Mouse (Mus musculus) right cerebral cortex, postnatal 14 days (tissue): ENCODE results near the gene Igf1r.

Experiments used
- DNase-seq: peaks from one replicate; pipeline ENCODE4 v3.0.0; 2022

The Igf1r gene

DNA sequence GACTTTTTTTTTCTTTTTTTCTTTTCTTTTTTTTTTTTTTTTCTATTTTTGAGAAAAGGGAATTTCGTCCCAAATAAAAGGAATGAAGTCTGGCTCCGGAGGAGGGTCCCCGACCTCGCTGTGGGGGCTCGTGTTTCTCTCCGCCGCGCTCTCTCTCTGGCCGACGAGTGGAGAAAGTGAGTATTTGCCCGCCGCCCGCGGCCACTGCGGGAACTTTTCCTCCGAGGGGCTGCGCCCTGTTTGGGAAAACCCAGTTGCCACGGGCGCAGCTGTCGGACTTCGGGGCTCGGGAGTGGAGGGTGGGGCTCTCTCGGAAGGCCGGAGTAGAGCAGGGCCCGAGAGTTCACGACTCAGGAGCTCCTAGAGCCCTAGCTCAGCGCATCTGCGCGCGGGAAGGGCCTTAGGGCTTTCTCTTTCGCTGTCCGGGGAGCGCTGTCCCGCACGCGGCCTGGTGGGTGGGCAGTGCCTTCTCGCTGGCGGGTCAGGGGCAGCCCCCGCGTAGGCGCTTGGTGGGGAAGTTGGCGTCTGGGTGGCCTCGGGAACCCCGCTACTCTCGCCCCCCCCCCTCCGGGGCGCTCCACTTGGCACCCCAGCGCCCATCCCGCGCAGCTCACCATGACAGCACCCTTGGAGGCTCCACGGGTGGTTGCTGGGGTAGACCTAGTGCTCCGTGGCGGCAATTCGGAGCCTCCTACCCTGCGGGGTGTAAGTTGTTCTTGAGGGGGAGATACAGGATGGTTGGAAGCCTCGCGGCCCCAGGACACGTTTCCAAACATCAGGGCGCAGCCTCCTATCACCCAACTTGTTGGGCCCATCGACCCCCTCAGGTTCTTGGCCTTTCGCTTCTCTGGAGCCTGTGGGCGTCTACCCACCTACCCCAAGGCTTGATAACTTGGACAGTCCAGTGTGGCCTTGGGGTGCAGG lies at the start of gene Igf1r:
Gene Igf1r, plus strand, starts transcription at position 51 of the 924 bp plus-strand sequence.
- DNase-seq = peak; percentile 49

DNA sequence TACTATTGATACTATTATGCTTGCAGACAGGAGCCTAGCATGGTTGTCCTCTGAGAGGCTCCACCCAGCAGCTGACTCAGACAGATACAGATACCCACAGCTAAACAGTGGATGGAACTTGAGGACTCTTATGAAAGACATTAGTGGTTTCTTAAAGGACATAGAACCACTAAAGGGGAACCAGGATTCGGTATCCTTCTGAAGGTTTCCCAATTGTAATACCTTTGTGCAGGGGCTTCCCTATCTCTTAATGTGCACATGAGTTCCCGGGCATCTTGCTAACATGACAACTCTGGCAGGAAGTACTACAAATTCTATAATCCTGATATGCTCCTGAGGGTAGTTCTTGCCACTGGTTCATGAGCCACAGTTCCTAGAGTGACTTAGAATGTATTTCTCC lies 46.3 kb upstream of the Igf1r start:
- DNase-seq = no peak

DNA sequence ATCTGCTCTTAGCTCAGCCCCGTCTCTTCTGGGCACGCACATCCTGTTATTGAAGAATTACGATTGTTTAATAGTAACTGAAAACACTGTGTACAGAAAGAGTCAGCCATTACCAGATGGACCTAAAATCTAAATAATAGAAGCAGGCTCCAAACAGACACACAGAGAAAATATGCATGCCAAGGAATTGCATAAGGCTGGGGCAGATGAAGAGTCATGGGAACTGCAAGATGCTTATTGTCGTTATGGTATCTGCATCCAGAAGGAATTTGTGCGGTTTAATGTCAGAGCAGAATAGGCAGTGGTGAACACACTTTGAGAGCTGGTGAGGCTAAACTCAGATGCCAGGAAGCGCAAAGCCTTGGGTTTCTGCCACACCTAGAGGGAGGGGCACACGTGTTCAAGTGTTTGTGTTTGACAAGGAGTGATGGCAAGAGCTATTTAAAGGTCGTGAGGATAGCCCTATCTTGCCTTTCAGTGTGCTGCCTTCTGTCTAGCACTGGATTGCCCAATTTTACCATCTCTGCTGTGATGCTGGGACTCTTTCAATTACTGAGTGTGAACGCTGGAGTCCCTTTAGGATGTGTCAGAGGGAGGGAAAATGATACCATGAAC lies 44.7 kb upstream of the Igf1r start:
- no peak for DNase-seq

DNA sequence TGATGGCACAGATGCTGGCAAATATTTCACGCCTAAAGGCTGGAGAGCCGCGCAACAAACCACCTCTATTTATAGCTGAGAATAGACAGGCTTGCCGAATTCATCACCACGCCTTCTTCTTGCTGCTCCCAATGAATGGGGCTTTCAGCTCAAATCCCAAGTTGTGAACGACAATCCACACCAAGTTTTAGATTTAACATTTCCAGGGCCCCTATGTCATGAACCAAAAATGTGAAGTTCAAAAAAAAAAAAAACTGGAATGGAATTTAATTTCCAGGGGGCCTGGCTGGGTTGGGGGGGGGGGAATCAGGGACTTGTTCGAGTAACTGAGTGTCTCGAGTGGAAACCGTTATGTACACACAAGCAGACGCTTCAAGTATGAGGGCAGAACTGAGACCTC lies 42.1 kb upstream of the Igf1r start:
- peak; percentile 11 for DNase-seq

DNA sequence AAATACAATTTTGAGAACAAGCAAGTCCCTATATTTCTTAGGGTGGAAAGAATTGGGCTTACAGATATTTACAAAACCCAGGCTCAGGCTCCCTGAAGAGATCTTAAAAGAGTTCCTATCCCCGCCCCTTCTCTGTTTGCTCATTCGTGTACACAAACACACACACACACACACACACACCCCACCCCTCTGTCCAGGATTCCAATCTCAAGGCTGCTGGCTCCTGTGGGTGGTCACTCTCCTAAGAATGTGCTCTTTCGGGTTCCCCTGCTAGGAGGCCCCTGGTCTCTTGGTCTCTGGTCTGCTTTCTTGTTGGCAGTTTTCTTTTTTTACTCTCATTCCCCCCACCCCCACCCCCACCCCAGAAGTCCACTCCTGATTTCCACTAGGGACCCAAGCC lies 41.7 kb upstream of the Igf1r start:
- no peak for DNase-seq

DNA sequence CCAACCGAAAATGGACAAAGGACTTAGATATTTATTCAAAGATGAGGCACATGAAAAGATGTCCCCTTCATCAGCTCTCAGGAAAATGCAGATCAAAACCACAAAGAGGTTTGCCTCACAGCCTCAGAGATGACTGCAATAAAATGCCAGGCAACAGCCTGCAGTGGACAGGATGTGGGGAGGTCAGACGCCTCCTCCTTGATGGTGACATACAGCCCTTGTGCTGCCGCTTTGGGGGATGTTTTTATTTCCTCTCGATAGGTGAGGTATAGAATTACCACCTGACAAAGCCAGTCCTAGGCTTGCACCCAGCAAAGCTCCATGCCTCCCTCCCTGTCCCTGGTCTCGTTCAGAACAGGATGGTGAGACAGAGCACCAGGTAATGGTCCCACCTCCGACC lies 40.8 kb upstream of the Igf1r start:
- DNase-seq = no peak

DNA sequence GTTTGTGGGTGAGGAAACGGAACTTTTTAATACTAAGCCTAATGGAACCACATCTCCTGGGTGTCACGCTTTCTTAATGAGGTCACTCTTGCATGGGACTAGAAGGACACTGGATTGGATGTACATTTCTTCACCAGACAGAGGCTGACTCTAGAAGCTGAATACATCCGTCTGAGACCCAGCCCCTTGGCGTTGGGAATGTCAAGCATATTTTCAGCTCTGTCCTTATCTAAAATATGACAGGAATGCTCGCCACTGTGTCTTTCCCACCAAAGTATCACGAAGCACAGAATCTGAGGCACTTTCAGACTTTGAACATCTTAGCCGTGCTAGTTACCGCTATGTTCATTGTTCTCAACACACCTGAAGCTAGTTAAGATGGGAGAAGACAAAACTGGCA lies 35.7 kb upstream of the Igf1r start:
- DNase-seq = no peak

DNA sequence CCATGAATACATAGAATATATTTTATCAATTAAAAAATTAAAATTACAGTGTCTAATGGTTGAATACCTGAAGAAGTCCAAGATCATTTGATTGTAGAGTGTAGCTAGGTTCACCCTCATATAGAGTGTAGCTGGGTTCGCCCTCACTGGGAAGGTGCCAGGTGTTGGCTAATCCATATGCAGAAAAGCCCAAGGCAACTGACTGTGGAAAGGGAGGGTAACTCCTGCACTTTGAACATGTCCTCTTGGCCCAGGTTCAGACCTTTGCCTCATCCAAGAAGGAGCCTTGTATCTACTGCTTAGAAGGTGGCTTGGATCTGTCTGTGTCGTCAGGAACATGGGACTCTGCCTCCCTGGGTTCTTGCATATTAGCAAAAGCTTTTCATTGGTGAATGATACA lies 34.9 kb upstream of the Igf1r start:
- no peak for DNase-seq

DNA sequence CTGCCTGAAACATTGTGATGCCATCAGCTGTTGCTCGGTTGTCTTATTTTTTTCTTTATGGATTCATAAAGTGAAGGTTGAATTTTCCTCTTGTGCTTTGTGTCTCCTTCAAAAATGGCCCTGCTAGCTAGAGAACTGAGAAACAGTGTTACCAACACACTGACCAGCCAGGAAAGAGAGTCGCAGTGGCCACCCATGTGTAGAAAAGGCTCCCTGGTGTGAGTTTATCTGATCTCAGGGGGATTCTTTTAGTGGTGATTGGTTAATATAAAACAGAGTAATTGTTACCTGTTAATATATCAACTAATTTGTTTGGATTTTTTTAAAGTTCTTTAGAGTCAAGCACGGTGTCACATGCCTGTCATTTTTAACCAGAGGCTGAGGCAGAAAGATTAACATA lies 33.2 kb upstream of the Igf1r start:
- DNase-seq = no peak

DNA sequence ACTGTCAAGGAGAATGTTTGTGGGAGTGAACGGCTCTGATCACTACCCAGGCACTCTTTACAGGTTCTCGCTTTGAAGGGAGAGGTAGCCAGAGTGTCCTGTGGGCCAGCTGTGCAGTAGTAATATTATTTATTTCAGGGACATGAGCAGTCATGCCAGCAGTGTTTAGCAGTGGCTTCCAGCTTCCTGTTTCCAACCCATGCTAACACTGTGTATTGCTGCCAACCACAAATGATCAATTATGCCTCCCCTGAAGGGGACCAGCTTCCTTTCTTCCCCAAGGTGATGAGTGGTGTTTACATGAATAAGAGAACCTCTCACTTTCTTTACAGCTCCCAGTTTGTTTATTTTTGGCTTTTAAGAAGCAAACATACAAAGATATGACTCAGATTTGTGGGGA lies 28.4 kb upstream of the Igf1r start:
- DNase-seq = no peak

DNA sequence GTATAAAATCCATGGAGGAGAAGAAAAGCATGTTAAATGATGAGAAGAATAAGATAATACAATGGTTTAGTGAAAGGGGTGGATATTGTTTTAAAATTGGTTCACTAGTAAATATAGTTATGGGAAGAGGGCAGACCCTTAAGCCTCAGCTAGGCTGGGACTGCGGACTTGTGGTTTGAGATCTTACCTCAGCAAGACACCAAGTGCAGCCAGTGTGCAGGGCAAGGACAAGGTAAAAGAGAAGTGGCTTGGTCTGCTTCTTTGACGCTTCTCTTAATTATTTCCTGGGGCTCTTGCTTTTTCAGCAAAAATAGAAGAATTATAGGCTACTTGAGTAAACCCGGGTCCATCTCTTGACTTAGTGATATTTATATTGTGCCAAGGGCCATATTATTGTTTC lies 22.5 kb upstream of the Igf1r start:
- no peak for DNase-seq

DNA sequence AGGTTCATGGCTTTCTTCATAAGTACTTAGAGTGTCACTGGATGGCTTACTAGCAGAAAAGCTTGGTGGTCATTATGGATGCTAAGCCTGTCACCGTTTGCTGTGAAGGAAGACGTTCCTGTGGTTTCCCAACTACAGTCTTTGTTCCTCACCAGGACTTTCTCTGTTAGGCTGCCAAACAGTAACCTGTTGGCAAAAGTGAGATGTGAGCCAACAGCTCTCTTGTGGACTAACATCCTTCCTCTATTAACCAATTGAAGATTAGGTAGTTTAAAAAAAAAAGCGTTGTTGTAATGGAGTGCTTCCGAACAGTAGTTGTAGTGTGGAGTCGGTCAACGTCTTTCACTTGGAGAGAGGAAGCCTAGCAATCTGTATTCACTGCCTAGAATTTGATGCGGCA lies 15.8 kb upstream of the Igf1r start:
- DNase-seq = no peak

DNA sequence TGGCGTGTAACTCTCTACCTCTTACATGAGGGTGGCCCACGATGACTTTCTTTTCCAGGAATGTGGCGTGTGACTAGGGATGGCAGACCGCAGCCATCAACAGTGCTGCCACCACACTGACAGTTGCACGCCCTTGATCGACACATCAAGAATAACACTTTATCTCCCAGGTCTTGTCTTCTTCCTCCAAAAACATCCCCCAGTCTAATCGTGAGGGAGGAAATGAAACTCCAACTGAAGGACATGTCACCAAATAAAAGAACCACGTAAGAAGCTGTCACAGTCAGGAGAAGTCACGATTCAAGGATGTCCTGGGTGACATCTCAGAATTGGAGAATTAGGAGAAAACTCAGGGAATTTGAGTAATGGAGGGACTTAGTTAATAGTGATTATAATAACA lies 8.8 kb upstream of the Igf1r start:
- no peak for DNase-seq

DNA sequence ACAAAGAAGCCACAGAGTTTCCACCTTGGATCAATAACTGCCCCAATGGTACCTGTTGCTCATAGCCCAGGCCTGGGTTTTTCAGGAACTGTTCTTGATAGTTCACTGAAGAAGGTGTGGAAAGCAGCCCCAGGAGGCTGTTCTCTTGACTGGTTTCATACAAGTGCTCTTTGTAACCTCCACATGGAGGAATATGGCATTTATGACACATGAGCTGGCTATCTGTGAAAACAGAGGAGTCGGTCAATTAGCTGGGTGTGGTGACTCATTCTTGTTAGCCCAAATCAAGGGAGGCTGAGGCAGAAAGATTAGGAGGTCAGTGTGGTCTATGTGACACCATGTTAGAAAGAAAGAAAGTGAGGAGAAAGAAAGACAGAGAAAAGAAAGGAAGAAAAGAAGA lies 5.7 kb upstream of the Igf1r start:
- no peak for DNase-seq

DNA sequence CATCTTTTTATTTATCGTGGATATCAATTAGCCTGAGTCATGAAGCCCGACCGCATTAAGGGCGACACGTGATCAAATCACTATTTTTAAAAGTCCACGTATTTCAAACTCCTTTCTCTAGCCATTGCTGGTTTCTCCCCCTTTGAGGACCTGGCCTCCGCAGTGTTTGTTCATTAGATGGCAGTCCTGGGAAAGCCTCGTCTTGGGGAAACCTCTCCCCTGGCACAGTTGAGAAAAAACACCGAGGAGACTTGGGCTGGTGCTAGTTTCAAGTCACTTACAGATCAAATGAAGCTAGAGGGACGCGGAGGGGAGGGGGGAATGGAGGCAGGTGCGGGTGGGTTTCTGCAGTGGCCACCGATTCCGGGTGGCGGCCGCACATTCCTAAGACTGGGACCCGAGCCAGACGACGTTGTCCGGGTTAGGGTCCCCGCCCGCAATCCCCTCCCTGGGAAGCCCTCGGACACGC lies 2.2 kb upstream of the Igf1r start:
- DNase-seq = no peak

DNA sequence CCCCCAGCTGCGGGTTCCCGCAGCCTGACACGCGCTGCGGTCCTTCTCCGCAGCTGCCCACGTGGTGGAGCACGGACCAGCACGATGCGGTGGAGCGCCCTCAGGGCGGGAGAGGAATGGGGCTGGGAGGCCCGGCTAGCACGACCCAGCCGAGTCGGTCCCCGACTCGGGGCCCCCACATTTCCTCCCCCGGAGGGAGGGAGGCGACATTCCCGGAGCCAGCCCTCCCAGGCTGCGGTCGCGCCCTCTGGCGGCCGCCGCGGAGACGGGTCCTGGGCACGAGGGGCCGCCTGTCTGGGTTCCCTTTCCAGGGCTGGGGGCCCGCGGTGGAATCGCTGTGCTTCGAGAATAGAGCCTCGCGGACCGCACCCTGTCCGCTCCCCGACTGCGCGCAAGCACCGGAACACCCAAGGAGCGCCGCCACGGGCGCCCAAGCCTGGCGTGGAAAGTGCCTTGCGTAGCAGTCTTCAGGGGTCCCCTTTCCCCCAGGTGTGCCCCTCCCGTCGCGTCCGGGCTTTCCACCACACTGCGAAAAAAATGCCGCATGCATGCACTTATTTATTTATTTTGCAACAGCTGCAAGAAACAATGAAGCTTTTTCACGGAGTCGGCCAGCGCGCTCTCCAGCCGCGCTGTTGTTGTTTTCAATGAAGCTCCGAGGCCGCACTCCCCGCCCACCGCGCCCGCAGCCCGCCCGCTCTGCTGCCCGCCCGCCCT lies 1.7 kb upstream of the Igf1r start:
- DNase-seq = peak; percentile 80

DNA sequence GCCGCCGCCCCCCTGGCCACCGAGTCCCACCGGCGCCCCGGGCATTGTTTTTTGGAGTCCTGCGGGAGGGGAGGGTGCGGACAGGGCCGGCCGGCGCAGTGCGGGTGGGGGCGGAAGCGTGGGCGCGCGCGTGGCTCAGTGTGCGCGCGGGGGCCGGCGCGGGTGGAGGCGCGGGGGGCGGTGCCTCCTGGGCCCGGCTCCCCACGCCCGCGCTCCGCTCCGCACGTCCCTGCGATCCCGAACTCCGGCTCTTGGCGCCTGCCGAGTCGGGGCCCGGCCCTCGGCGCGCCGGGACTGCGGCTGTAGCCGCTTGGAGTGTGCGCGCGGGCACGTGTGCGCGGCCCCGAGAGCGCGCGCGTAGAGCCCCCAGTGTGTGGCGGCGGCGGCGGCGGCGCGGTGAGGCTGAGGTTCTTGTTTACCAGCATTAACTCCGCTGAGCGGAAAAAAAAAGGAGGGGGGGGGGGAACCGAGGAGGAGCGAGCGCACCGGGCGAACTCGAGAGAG lies 1.0 kb upstream of the Igf1r start:
- DNase-seq = peak; percentile 92

DNA sequence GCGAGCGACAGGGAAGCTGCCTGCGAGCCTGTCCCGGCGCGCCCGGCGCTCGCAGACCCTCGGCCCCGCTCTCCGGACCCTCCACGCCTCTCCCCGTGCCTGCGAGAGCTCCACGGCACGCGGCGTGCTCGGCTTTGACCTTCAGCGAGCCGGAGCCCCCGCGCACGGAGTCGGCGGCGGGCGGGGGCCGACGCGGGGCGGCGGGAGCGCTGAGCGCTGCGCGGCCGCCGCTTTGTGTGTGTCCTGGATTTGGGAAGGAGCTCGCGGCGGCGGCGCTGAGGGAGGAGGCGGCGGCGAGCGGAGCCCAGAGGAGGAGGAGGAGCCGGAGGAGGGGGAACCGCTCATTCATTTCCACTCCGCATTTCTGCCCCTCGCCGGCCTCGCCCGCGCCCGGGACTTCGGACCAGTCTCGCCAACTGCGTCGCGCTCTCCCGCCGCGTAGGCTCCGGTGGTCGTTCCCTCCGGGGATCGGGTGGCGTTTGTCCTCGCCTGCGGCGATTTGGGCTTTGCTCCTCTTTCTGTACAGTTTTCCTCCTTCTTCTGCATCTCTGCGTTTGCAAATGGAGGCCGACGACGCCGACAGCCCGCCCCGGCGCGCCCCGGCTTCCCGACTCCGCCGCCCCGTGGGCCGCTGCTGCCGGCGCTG lies 468 bp upstream of the Igf1r start:
- DNase-seq = peak; percentile 77

DNA sequence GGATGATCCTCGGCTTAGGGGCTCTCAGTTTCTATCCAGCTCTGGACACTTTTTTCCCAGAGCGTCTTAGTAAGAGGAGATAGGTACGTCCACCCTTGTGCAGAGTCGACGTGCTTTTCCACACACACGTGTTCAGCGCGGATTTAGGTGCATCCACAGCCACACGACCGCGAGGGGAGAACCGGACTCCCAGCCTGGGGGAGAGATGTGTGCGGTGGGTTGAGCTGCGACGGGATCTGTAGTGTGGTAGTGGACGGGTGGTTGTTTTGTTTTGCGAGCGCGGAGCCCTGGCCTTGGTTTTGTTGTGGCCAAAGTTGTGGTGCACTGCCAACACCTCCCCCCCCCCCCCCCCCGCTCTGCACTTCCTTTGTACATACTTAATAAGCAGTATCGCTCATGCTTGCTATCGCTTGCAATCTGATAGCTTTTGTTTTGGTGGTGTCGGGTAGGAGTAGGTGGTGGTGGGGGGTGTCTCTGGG lies 1.2 kb downstream of the Igf1r start:
- DNase-seq = no peak

DNA sequence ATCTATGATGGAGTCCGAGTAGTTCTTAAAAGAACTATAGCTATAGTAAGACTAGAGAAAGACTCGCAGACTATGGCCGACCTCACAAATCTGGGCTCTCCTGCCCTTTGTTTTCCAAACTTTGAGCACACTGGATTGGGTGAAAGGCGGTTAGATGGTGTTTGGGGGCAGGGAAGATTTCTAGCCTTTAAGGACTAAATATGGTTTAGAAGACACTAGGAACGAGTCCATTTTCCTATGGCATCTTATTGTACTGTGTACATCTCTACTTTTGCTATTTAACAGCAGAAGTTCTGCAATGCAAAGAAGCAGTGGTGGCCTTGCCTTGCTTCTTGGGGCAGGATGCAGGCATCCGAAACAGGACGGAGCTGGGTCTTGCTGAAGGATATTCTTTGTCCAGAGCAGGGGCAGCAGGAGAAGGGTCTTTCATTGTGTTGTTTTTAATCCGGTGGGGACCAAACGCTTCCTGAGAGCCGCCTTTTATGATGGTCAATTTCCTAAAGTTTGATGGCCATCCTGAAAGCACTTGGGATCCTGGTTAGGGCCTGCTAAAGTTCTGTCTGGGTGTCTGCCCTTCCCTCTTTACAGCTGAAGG lies 2.1 kb downstream of the Igf1r start:
- no peak for DNase-seq

DNA sequence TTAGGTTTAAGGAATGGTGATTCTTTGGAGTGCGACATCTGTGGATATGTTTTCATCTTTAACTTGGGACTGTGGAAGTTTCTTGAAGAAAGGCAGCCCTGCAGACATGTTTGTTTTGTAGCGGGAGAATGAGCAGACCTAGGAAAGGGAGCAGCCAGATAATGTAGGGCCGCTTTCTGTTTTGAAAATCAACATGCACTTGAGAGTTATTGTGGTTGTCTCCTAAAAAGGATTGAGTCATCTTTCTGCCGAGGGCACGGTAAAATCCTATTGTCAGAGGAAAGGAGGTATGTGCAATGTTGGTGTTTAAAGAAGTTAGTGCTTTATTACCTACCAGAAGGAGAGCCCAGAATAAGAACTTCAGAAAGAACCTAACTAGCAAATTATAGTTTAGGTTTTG lies 2.6 kb downstream of the Igf1r start:
- no peak for DNase-seq

DNA sequence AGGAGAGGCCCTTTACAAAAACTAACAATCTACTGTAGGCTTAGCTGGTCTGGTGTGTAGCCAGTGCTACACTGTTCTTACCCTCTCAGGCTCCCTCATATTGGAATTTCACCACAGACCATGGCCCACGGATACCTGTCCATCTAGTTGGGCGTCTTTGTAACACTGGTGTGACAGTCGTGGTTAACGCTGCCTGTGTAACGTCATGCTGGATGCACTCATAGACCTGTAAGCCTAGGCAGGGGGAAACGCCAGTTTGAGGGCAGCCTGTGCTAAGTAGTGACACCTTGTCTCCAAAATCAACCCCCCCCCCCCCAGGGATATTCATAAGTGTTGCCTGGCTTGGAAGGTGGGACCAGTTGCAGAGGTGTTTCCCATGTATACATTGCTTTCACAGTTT lies 4.7 kb downstream of the Igf1r start:
- no peak for DNase-seq

DNA sequence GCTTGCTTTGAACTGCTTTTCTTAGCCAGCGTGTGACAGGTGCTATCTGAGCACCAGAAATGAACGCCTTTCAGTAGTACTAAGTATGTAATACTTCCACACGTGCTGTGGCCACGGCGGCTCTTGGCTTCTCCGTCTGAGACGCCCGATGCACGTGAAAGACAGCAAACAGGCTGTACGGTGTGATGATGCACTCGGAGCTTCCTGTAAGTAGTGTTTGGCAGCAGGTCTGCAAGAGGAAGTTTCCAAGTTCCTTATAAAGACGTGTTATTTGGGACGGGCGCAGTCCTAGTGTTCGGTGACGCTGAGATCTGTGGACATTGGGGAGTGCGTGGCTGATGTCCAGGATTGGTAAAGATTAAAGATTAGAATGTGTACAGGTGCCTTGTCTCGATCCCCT lies 5.4 kb downstream of the Igf1r start:
- no peak for DNase-seq
